Mouse (Mus musculus): ENCODE results near the gene Znrd1as.

DNA sequence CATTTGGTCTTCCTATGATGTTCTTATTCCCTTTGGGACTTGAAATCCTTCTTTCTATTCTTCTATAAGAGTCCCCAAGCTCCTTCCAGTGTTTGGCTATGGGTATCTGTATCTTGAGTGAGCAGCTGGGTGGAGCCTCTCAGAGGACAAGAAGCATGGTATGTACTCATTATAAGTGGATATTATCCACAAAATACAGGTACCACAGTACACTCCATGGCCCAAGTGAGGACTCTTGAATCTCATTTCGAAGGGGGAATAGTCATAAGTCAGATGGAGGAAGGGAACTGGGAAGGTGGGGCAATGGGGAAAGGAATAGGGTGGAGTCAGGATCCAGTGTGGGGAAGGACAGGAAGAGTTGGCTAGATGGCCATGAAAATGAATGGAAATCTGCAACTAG, 5.3 kb upstream of the Znrd1as start:
- TF ChIP-seq GATA1 (IDR thresholded peaks at IDR 0.05; ENCODE audit: low read depth, low read length): no peak
- TF ChIP-seq MYC (IDR thresholded peaks at IDR 0.05; ENCODE audit: low read depth, low read length): no peak
- TF ChIP-seq POLR2A (IDR thresholded peaks at IDR 0.05; ENCODE audit: control insufficient read depth in 1 of 2, insufficient read depth in 1 of 2, low read depth in 1 of 2, low read length in 2 of 2, poor library complexity in 1 of 2): no peak
- TF ChIP-seq HCFC1 (IDR thresholded peaks at IDR 0.05; ENCODE audit: low read depth, low read length): no peak
- TF ChIP-seq CTCF (IDR thresholded peaks at IDR 0.05 in 2 of 3, conservative IDR thresholded peaks at IDR 0.05 in 1 of 3; ENCODE audit: control insufficient read depth in 1 of 3, insufficient read depth in 1 of 3, low read depth in 2 of 3, low read length in 3 of 3, poor library complexity in 1 of 3, severe bottlenecking in 1 of 3): no peak

All from MEL (cell line).